Mouse (Mus musculus): Measurements from ENCODE around the gene BC067074.

The BC067074 gene

GRCm38 (mm10) chr13:113425907-113426306, 132.9 kb downstream of the BC067074 start:
- no peak for DNase-seq (ENCODE audit: extremely low read depth, insufficient read length, low spot score)
